Mouse (Mus musculus) embryonic fibroblast, embryonic 13.5 days (primary cell): ENCODE measurements around the gene Lrrc71.

Source experiments
- CTCF ChIP-seq: IDR thresholded peaks from 2 replicates; pipeline ENCODE4 v1.5.1; 2011; ENCODE audit warnings: mild to moderate bottlenecking, control low read depth, low read length, moderate library complexity, borderline replicate concordance; ENCODE audit not compliant: insufficient read depth
- POLR2A ChIP-seq: IDR thresholded peaks from 2 replicates; pipeline ENCODE4 v1.6.1; 2011; ENCODE audit warnings: low read depth, mild to moderate bottlenecking, control low read depth, low read length, moderate library complexity

DNA sequence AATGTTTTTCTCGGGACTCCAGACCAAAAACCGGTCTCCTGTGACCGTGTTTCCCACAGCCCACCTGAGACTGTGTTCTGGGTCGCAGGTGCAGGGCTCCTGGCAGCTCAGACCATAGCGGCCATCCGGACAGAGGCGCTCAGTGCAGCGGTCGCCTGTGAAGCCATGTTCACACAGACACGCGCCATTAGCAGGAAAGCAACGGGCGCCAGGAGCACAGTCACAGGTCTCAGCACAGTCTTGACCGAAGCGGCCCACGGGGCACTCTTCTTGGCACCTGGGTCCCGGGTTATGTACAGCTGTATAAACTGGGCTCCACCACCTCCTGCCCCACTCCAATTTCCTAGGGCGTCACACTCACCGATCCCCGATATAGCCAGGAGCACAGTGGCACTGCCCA, 8.1 kb upstream of the Lrrc71 start:
- TF ChIP-seq CTCF (no peak), POLR2A (no peak)
